Mouse (Mus musculus) cerebellum, postnatal 4 days (tissue): Measurements from ENCODE around the gene Gstp3.
"Not testable (repeated sequence)": the region's sequence is repeated elsewhere in the genome, so short reads cannot be mapped to it uniquely, and the experiment has no call there.

Source experiments
- DNase-seq, 2 experiments: peaks; one replicate each; pipeline ENCODE4 v3.0.0; 2022; ENCODE audit warnings: low spot score in 2 of 2, mixed read lengths in 1 of 2

Gstp3 gene

DNA sequence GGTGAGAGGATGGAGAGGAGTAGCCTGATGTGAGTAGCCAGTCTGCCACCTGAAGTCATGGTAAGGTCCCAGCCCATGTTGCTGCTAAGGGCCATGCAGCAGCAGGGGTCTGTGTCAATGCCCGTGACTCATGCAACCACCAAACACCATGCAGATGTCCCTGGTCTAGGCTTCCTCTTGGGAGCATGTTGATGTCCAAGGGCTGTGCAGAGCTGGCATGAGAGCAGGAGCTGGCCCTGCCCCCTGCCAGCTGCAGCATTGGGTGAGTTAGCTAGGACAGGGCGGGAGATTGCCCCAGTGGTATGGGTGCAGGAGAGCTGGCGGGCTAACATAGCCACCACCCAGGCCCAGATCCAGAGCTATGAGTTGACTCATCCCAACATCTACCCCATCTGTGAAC lies 31.1 kb upstream of the Gstp3 start:
- DNase-seq, result no peak

GRCm38 (mm10) chr19:4089128-4089527 lies 29.8 kb upstream of the Gstp3 start:
- DNase-seq, result no peak

DNA sequence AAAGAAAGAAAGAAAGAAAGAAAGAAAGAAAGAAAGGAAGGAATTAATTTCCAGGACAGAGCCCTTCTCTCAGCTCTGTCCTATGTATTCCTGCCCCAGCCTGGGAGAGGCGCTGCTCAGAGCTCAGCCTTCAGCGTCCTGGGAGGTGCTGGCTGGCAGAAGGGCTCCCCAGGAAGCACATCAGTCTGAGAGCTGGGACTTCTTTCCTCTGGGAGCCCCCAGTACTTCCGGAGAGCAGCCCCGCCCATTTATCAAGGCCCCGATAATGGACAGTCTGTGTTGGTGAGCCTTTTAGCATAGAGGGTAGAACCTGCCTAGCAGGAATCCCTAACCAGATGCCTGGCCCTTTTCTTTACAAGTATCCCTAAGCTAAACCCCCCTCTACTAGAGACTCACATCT lies 28.8 kb upstream of the Gstp3 start:
- DNase-seq, result peak in 1 of 2 experiments; percentile 14

GRCm38 (mm10) chr19:4087090-4087489 lies 27.7 kb upstream of the Gstp3 start:
- peak in 1 of 2 experiments; percentile 12 for DNase-seq

- DNase-seq, result peak in 1 of 2 experiments; percentile 17
Observed at GRCm38 (mm10) chr19:4086156-4086555, 26.8 kb upstream of the Gstp3 start.

DNA sequence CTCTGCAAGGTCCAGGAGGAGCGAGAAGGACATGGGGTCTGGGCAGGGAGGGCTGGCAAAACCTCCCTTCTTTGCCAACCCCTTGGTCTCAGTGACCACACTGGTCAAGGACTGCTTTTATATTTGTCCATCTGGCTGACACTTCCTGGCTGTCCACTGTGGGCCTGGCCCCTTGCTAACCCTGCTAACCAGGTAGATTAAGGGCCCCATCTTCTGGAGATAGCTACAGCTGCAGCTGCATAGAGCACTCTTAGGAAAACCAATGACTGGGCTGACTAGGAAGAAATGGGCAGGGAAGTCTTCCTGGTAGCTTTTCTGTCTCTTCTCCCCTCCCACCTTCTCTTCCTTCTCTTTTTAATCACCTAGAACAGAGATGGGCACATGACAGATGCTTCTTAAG lies 25.6 kb upstream of the Gstp3 start:
- peak in 1 of 2 experiments; percentile 6 for DNase-seq

DNA sequence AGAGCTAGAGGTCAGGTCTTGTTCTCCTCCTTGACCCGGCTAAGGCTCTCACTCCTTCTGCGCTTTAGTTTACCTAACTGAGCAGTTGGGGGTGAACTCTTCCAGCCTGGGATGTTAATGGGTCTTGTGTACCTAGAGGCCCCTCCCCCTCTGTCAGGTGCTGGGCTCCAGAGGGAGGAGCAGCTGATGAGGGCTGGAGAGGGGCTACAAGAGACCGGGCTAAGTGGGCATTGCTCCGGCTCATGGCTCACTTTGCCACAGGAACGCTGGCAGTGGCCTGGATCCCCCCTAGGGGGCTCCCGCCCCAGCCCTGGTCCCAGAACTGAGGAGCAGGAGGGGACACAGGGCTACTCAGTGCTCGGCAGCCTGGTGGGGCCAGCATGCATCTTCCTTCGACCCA lies 24.5 kb upstream of the Gstp3 start:
- DNase-seq, result peak in 1 of 2 experiments; percentile 14

- DNase-seq, result peak in 1 of 2 experiments; percentile 17
Observed at GRCm38 (mm10) chr19:4083316-4083715, 23.9 kb upstream of the Gstp3 start.

DNA sequence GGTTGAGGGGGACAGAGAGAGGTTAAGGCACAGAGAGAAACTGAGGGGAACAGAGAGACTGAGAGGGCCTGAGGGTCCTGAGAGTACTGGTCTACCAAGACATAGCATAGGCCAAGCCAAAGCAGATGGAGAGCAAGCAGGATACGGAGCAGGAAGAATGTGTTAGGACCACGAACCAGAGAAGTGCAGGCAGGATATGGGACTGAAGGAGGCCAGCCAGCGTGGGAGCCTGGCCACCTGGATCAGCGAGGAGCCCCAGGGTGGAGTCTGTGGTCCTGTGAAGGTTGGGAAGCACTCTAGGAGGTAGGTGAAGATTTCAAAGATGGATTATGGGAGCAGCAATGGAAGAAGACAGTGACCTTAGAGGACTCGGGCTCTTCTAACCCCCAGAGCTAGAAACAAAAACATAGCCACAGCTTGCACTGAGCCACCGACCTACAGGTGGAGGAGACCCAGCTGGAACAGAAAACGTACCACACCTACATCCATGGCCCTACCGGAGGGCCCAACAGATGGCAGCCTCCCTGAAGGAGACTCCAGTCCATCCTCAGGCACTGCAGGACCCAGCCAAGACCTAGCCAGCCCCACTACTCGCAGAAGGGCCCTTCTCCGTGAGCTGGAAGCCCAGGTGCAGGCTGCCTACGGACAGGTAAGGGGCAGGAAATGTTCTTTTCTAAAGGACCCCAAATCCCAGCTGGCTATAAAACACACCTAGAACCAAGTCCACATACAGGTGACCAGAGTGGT lies 23.0 kb upstream of the Gstp3 start:
- DNase-seq, result peak in 1 of 2 experiments; percentile 14

GRCm38 (mm10) chr19:4081394-4081793 lies 22.0 kb upstream of the Gstp3 start, which contains the start of gene Cabp2:
Gene Cabp2 (plus strand): TSS chr19:4081578.
- peak in 1 of 2 experiments; percentile 8 for DNase-seq

DNA sequence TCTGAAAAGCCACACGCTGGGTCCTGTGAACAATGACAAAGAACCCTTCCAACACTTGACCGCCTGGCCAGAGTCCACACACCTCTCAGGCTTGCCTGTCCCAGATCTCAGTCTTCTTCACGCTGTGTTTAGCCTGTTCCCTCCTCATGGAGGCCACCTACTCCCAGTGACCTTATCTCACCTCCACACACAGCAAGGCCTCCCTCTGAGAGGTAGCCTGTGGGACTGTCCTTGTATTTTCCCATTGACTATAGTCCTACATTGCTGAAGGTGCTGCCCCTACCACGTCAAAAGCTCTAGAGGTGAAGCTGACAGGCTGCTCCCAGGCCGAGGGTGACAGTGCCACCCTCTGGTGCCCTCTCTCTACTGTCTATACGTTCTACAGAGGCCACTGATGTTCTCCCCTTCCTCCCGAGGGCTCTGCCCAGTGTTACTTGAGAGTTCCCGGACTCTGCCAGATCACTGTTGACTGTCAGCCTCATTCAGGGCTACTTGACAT lies 21.2 kb upstream of the Gstp3 start:
- DNase-seq, result no peak

DNA sequence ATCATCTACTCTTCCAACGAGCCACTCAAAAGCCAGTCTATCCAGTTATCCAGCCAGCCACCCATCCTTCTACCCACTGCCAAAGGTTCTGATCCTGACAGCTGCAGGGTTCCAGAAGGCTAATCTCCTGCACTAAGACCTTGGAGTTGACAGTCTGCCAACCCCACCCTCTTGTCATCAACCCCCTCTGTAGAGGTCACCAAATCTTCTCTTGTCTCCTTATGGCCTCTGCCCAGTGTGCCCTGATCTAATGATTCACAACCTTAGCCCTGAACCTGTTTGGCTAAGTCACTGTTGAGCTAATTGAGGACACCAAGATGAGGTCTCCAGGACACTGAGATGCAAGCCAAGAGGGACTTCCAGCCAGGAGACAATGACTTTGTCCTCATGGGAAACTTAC lies 20.2 kb upstream of the Gstp3 start:
- DNase-seq, result no peak

- DNase-seq, result no peak
Observed at GRCm38 (mm10) chr19:4075531-4075930, 16.2 kb upstream of the Gstp3 start.

GRCm38 (mm10) chr19:4072706-4073424 lies 13.5 kb upstream of the Gstp3 start:
- DNase-seq, result no peak

- no peak for DNase-seq
Observed at GRCm38 (mm10) chr19:4071406-4071805, 12.0 kb upstream of the Gstp3 start.

GRCm38 (mm10) chr19:4070756-4071155 lies 11.4 kb upstream of the Gstp3 start:
- no peak for DNase-seq

DNA sequence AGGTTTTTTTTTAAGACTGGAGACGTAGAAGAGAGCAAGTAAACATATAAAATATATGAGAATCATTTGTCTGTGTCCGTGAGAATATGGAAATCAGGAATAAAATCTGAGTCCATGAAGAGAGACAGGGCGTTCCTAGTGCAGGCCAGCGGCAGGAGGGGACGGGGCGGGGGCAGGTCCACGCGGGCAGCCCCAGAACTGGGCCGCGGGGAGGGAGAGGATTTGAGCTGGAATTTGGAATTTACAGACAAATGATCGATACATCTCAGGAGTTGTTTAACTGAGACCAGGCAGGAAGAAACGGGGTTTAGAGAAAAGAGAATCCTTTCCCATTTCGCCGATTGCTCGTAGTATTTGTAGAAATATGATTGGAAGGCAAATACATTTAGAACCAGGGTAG lies 10.9 kb upstream of the Gstp3 start:
- no peak for DNase-seq

- DNase-seq, result no peak
Observed at GRCm38 (mm10) chr19:4068717-4069410, 9.5 kb upstream of the Gstp3 start.

GRCm38 (mm10) chr19:4068242-4068641 lies 8.9 kb upstream of the Gstp3 start:
- not testable (repeated sequence) for DNase-seq

GRCm38 (mm10) chr19:4066877-4067276 lies 7.5 kb upstream of the Gstp3 start:
- no peak for DNase-seq

DNA sequence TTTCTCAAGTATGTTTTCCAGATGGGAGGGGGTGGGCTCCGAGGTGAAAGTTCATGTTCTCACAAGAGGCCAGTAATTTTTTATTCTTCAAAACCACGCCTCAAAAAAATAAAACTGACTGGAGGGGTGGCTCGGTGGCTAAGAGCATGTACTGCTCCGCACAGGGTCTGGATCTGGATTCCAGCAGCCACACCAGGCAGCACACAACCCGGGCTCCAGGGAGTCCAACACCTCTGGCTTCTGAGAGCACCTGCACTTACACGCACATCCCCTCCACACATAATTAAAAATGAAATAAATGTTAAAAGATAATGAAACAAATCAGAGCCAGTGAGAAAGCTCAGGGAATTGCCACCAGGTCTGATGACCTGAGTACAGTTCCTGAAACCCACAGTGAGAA lies 6.9 kb upstream of the Gstp3 start:
- peak in 1 of 2 experiments; percentile 3 for DNase-seq

DNA sequence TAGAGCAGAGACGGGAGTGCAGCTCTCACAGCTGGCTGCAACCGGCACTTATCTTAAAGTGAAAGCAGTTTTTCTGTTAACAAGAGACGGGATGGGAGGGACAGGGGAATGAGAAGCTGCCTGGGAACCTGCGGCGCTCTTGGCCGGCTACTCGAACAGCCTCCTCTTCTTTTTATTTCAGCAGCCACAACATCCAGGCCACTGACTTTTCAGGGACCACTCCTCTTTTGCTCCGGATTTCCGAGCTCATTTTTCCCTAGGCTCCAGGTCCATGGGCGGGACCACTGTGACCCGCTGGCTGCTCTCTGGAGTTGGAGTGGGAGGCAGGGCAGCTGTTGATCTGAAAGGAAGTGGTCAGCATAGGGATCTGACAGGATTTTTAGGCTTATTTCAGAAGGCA lies 5.1 kb upstream of the Gstp3 start:
- not testable (repeated sequence) for DNase-seq
